Mouse (Mus musculus) heart, embryonic 13.5 days (tissue): ENCODE results near the gene Arvcf. TPM values are rescaled to one million over a fixed set of nuclear protein-coding genes. Genes with fewer than 3 reads are reported as not detected.

Experiments
- ATAC-seq: fragments of 200-750 bp; cut with Nextera tagmentation; 2 replicates; pipeline ENCODE4 v1.8.0; 2017; ENCODE audit warnings: moderate TSS enrichment; ENCODE audit not compliant: insufficient number of reproducible peaks, low FRiP score, low TSS enrichment; ENCODE audit errors: extremely low read depth
- H3K27ac ChIP-seq: fragments of 300-500 bp; sonication (generic); replicated peaks from 2 replicates; pipeline ENCODE4 v1.5.1; 2015; ENCODE audit warnings: moderate library complexity, mild to moderate bottlenecking, inconsistent platforms
- H3K27me3 ChIP-seq: fragments of 300-500 bp; sonication (generic); replicated peaks from 2 replicates; pipeline ENCODE4 v1.6.1; 2015; ENCODE audit warnings: mild to moderate bottlenecking, inconsistent platforms
- H3K36me3 ChIP-seq: fragments of 300-500 bp; sonication (generic); 2 replicates; pipeline ENCODE4 v1.6.1; 2015; ENCODE audit warnings: mild to moderate bottlenecking, inconsistent platforms
- H3K4me1 ChIP-seq: fragments of 300-500 bp; sonication (generic); 2 replicates; pipeline ENCODE4 v1.6.1; 2015; ENCODE audit warnings: inconsistent platforms
- H3K4me2 ChIP-seq: fragments of 300-500 bp; sonication (generic); 2 replicates; pipeline ENCODE4 v1.6.1; 2015; ENCODE audit warnings: inconsistent platforms, mild to moderate bottlenecking, moderate library complexity
- H3K4me3 ChIP-seq: fragments of 300-500 bp; sonication (generic); 2 replicates; pipeline ENCODE4 v1.5.1; 2015; ENCODE audit warnings: moderate library complexity, mild to moderate bottlenecking, inconsistent platforms
- H3K9ac ChIP-seq: fragments of 300-500 bp; sonication (generic); 2 replicates; pipeline ENCODE4 v1.6.1; 2015; ENCODE audit warnings: inconsistent platforms, mild to moderate bottlenecking, moderate library complexity
- H3K9me3 ChIP-seq: fragments of 300-500 bp; sonication (generic); 2 replicates; pipeline ENCODE4 v1.6.1; 2016; ENCODE audit warnings: inconsistent platforms
- WGBS: fragments of 180-500 bp; shearing (Covaris S2); methylation state at CpG from one replicate; pipeline ENCODE4 v1.1.7; 2015; ENCODE audit warnings: mixed read lengths; 5-methylcytosine and 5-hydroxymethylcytosine counted together
- polyA plus RNA-seq: library from polyadenylated mRNA; unstranded; fragments of >200 nt; fragmentation: Nextera tagmentation; extraction: Ambion mirVana; gene quantifications from 2 replicates; pipeline ENCODE4 v1.2.1, GENCODE M21; 2015

Arvcf gene
- polyA plus RNA-seq, 1 experiment from 2014 or later = 32.0 TPM

DNA sequence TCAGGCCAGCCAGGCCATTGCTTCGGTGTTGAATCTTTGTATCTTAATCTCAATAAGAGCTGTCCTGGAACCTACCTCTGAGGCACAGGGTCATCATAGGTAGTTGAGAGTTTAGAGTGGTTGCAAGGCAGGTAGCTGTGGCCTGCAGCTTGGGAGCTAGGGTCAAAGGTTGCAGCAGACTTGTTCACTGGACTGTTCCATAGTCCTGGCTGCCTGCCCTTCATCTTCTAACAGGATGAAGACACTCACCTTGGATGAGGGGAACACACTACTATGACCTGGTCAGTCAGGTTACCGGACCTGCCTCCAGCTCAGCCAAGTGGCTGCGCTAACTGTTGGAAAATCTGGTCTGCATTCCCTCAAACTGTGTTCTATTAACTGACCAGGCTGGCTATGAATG is 43.1 kb downstream of the Arvcf start:
- H3K36me3 ChIP-seq = no peaks in the 10 kb centered on the region
- H3K9me3 ChIP-seq = no peaks in the 10 kb centered on the region
- H3K4me1 ChIP-seq = peaks cover 61% of the 10 kb centered on the region
- no peaks in the 10 kb centered on the region for H3K27me3 ChIP-seq
- no peak overlapping the region for H3K4me2 ChIP-seq
- H3K9ac ChIP-seq = no peak overlapping the region
- ATAC-seq = no peak
- no peak overlapping the region for H3K27ac ChIP-seq
- H3K4me3 ChIP-seq = no peak overlapping the region
- WGBS = 87% methylated on average over 3 of the region's 3 CpGs

DNA sequence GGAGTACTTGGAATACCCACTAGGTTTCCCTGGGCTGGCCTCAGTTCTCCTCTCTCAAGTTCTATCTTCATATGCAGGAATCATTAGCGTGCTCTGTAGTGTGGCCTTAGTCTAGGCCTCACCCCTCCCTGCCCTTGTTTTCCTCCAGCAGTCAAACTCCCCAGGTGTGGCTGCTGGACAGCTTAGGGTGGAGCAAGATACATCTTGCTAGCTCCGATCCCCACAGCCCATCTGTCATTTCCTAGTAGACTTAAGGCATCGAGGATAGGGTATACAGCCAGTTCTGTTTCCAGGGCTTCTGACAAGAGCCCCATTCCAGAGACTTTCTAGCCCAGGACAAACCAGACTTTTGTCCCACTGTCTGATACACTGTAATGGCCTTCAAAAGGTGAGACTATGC is 43.7 kb downstream of the Arvcf start:
- peaks cover 67% of the 10 kb centered on the region for H3K4me1 ChIP-seq

DNA sequence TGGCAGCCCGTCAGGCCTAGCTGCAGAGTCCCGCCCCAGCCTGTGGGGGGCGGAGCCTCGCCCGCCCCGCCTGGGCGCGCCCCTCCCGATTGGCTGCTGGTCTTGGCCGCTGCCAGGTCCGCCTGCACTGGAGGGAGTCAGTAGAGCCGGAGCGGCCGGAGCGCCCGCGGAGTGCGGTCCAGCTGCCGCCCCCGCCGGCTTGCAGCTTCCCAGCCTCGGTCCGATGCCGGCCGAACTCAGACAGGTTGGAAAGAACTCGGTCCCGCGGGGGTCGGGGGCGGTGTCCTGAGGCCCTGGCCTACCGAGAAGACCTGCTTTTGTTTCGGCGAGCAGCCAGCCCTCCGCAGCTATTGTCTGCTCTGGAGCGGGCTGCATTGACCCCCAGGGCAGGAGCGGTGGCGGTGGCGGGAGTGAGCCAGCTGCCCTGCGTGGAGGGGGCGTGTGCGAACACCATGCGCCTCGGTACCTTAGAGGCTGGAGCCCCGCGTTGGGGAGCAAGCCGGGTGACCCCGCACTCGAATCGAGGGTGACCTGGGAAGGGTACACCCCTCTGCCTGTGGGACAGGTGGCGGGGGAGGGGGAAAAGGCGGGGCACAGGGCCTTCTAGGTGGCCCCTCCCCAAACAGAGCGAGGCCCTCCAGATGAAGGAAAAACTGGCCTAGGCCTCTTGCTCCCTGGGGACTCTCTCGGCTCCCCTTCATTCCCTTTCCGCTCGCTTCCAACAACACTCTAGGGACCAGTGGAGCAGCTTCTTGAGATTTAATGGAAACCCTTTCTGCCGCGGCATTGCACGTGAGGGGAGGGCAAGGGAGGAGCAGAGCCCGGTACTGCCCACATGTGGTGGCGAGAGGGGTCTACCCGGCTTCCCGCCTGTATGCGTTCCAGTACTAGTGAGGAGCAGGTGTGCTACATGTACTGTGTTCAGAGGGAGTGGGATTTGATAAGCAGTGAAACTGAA is 44.8 kb downstream of the Arvcf start:
- H3K27me3 ChIP-seq = no peaks in the 10 kb centered on the region
- H3K36me3 ChIP-seq = peaks cover 10% of the 10 kb centered on the region
- under 1% methylated on average over 63 of the region's 63 CpGs for WGBS
- peak overlapping the region; percentile 90 for H3K4me2 ChIP-seq
- H3K27ac ChIP-seq = peak overlapping the region; percentile 98
- ATAC-seq = peak; percentile 73
- no peaks in the 10 kb centered on the region for H3K9me3 ChIP-seq
- peak overlapping the region; percentile 83 for H3K9ac ChIP-seq
- H3K4me3 ChIP-seq = peak overlapping the region; percentile 59
- H3K4me1 ChIP-seq = peaks cover 61% of the 10 kb centered on the region

More for the DNA sequence above, 43.7 kb downstream of the Arvcf start:
- Histone ChIP-seq H3K27me3 (no peaks in the 10 kb centered on the region), H3K4me3 (no peak overlapping the region), H3K9ac (0 out of 2 replicates have a peak overlapping the region, but pooled peaks have one; percentile 83), H3K36me3 (no peaks in the 10 kb centered on the region), H3K9me3 (no peaks in the 10 kb centered on the region), H3K27ac (no peak overlapping the region), H3K4me2 (no peak overlapping the region)
- 87% methylated on average over 3 of the region's 3 CpGs for WGBS
- no peak for ATAC-seq

DNA sequence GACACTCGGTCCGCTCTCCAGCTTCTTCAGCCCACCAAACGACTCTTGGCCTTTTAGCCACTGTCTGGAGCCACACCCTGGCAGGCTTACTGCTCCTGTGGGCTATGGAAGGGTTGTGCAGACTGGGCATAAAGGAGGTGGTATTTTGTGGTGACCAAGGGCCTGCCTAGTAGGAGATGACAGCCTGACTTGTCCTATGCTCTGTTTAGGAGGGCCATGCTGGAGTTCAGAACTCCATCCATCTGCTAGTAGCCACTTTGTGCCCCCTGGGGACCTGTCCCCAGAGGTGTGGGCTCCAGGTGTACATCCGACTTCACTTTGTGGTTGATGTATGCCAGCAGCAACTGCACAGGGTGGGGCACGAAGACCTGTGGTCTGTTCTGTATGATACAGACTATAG is 45.6 kb downstream of the Arvcf start:
- 56% methylated on average over 5 of the region's 5 CpGs for WGBS
- no peaks in the 10 kb centered on the region for H3K27me3 ChIP-seq
- no peaks in the 10 kb centered on the region for H3K9me3 ChIP-seq
- ATAC-seq = no peak
- peaks cover 19% of the 10 kb centered on the region for H3K36me3 ChIP-seq
- H3K4me1 ChIP-seq = peaks cover 53% of the 10 kb centered on the region
- H3K4me2 ChIP-seq = peak overlapping the region; percentile 90
- peak overlapping the region; percentile 98 for H3K27ac ChIP-seq
- H3K4me3 ChIP-seq = peak overlapping the region; percentile 59
- peak overlapping the region; percentile 83 for H3K9ac ChIP-seq

DNA sequence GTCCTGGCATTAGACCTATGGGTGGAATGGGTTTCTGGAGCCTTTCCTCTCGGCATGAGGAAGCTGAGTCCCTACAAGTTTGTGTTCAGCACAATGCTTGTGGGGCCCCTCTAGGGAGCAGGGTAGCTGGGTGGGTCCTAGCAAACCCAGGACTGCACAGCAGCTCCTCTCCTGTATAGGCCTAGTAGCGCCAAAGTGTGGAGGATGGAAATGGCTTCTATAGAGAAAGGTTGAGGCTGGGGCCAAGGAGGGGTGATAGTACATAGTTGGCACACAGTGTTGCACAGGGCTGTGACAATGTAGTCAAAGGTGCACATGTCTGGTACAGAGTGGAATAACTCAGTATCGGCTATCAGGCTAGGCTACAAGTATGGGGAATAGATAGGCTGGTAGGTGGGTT is 46.1 kb downstream of the Arvcf start:
- peak overlapping the region; percentile 90 for H3K4me2 ChIP-seq
- H3K4me3 ChIP-seq = 0 out of 2 replicates have a peak overlapping the region, but pooled peaks have one; percentile 59
- peak overlapping the region; percentile 83 for H3K9ac ChIP-seq
- 70% methylated on average over 3 of the region's 3 CpGs for WGBS
- peak overlapping the region; percentile 98 for H3K27ac ChIP-seq
- H3K4me1 ChIP-seq = peaks cover 50% of the 10 kb centered on the region
- no peaks in the 10 kb centered on the region for H3K27me3 ChIP-seq
- no peak for ATAC-seq
- no peaks in the 10 kb centered on the region for H3K9me3 ChIP-seq
- H3K36me3 ChIP-seq = peaks cover 23% of the 10 kb centered on the region

DNA sequence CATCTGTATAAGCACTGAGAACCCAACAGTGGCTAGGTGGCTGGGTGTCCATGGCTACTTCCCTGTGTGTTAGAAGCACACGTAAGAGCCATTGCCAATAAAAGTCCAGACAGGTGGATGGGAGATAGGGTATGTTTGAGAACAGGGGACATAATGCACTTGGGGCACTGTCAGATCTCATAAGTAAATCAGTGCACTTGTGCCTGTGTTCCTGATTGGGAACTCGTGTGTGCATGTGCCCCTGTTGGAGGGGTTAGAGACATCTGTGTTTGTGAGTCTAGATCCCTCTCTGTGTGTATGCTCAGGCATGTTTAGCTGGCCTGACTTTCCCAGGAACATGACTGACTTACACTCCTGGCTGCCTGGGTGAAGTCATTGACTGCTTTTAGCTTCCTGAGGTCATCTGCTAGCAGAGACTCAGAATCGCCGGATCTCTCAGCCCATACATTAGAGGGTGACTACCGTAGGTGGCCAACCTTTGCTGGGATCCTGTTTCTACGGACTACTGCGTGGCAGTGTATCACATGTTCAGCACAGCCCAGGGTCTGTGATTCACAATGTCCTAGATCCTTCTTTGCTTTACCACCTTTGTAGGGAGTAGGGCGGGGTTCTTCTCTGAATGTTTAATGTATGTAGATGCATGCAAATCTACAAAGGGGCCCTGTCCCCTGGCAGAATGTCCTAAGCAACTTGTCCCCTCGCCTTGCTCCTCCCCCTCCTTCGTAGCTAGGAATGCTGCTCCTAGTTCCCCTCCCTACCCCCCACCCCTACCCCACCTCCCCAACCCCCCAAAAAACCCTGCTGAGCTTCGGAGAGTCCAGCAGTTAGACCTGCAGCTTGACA is 47.0 kb downstream of the Arvcf start:
- no peak for ATAC-seq
- 19% methylated on average over 11 of the region's 11 CpGs for WGBS
- Histone ChIP-seq H3K27me3 (no peaks in the 10 kb centered on the region), H3K4me3 (0 out of 2 replicates have a peak overlapping the region, but pooled peaks have one; percentile 20), H3K36me3 (peaks cover 33% of the 10 kb centered on the region), H3K27ac (peak overlapping the region; percentile 98), H3K9me3 (no peaks in the 10 kb centered on the region), H3K9ac (peak overlapping the region; percentile 76), H3K4me2 (peak overlapping the region; percentile 90), H3K4me1 (peaks cover 56% of the 10 kb centered on the region)

DNA sequence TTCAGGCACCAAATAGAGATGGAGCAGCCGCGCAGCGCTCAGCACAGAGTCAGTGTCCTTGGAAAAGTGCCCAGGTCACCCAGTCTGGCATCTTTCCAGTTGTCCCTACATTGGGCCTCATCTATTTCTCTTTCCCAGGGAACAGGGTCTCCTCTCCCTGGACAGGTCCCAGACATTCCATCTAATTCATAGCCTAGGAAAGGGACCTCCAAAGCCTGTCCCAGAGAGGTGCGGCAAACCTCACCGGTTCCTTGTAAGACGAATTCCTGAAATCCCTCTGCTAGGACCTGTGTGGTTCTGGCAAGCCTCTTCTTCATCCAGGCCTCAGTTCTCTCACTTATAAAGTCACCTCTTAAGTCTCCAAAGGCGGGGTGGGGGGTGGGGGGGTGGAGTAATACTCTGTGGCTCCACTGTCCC is 47.6 kb downstream of the Arvcf start:
- WGBS = 19% methylated on average over 6 of the region's 7 CpGs
- Histone ChIP-seq H3K36me3 (peaks cover 38% of the 10 kb centered on the region), H3K9me3 (no peaks in the 10 kb centered on the region), H3K27ac (peak overlapping the region; percentile 98), H3K4me2 (peak overlapping the region; percentile 90), H3K4me1 (peaks cover 63% of the 10 kb centered on the region), H3K9ac (peak overlapping the region; percentile 71), H3K4me3 (0 out of 2 replicates have a peak overlapping the region, but pooled peaks have one; percentile 14), H3K27me3 (no peaks in the 10 kb centered on the region)
- ATAC-seq = peak; percentile 45; the same call in 1 of the 2 replicates

DNA sequence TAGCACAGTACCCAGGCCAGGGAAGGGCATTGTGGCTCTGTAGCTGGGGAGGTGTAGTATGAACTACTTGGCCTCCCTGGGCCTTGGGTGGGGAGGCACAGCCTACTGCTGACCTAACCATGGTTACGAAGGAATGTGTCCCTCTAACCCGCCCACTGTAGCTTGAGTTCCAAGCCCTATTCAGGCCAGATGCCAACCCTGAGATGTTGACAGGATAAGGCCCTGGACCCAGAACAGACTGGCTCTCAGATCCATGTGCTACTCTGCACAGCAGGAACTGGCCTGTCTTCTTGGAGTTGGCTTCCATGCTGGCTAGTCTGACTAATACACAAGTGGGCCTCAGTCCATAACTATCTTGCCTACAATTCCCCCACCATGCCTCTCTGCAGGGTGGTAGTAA is 48.2 kb downstream of the Arvcf start:
- Histone ChIP-seq H3K27me3 (no peaks in the 10 kb centered on the region), H3K9ac (peak overlapping the region; percentile 71), H3K36me3 (peaks cover 39% of the 10 kb centered on the region), H3K4me1 (peaks cover 68% of the 10 kb centered on the region), H3K4me3 (no peak overlapping the region), H3K9me3 (no peaks in the 10 kb centered on the region), H3K27ac (peak overlapping the region; percentile 98), H3K4me2 (peak overlapping the region; percentile 90)
- ATAC-seq = no peak
- WGBS = 43% methylated on average over 2 of the region's 2 CpGs

DNA sequence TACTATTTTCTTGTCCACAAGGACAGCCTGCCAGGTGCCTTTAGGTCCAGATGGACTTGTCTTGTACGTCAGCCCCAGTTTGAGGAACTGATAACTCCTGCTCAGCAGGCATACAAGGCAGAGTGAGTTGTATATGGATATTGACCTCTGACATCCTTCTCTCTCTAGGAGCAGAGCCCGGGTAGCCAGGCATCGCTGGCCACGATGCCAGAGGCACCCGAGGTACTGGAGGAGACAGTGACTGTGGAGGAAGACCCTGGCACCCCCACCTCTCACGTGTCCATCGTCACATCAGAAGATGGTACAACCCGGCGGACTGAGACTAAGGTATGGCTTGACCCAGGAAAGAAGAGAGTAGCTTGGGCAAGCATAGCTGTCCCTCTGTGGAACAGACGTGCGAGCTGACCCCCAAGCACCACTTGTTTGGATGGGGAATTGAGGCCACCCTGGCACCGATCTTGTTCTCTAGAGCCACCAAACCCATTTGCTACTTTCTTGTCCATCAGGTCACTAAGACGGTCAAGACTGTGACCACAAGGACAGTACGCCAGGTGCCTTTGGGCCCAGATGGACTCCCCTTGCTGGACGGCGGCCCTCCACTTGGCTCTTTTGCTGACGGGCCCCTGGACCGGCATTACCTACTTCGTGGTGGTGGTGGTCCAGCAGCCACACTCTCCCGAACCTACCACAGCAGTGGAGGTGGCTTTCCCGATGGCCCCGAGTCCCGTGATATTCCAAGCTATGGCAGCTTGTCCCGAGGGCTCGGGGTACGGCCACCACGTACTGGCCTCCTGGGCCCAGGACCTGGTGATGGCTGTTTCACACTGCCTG is 49.0 kb downstream of the Arvcf start:
- Histone ChIP-seq H3K9me3 (no peaks in the 10 kb centered on the region), H3K4me3 (no peak overlapping the region), H3K4me1 (peaks cover 70% of the 10 kb centered on the region), H3K27ac (peak overlapping the region; percentile 98), H3K9ac (no peak overlapping the region), H3K27me3 (no peaks in the 10 kb centered on the region), H3K4me2 (no peak overlapping the region), H3K36me3 (peaks cover 47% of the 10 kb centered on the region)
- WGBS = 90% methylated on average over 27 of the region's 27 CpGs
- no peak for ATAC-seq

DNA sequence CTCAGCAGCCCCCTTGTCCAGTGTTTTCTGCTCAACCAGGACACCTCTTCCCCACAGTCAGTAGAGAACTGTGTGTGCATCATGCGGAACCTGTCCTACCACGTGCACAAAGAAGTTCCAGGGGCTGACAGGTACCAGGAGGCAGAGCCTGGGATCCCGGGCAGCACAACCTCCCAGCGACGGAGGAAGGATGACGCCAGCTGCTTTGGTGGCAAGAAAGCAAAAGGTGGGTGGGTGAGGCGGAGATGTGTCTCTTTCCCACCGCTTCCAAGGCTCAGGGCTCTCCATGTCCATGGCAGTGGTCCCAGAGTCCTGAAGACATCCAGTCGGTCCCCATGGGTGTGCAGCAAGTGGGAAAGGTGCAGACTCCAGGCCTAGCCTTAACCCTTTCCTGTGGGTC is 52.0 kb downstream of the Arvcf start:
- no peaks in the 10 kb centered on the region for H3K27me3 ChIP-seq
- H3K9ac ChIP-seq = peak overlapping the region; percentile 28; the same call in 1 of the 2 replicates
- H3K4me1 ChIP-seq = peaks cover 46% of the 10 kb centered on the region
- no peaks in the 10 kb centered on the region for H3K9me3 ChIP-seq
- 64% methylated on average over 9 of the region's 9 CpGs for WGBS
- peak overlapping the region; percentile 76 for H3K27ac ChIP-seq
- H3K4me3 ChIP-seq = no peak overlapping the region
- no peak for ATAC-seq
- no peak overlapping the region for H3K4me2 ChIP-seq
- peaks cover 77% of the 10 kb centered on the region for H3K36me3 ChIP-seq
